Mouse (Mus musculus): ENCODE results near the gene Pramef20. TPM values are rescaled to one million over a fixed set of nuclear protein-coding genes. Genes with fewer than 3 reads are reported as not detected.
A peak's percentile ranks its signal among the peaks of the same experiment; 100 is the strongest.
"Not testable (repeated sequence)": the region's sequence is repeated elsewhere in the genome, so short reads cannot be mapped to it uniquely, and the experiment has no call there.

Gene Pramef20
- polyA plus RNA-seq (2015; fragmentation: Nextera tagmentation; extraction: Ambion mirVana): not detected in 2 replicates

DNA sequence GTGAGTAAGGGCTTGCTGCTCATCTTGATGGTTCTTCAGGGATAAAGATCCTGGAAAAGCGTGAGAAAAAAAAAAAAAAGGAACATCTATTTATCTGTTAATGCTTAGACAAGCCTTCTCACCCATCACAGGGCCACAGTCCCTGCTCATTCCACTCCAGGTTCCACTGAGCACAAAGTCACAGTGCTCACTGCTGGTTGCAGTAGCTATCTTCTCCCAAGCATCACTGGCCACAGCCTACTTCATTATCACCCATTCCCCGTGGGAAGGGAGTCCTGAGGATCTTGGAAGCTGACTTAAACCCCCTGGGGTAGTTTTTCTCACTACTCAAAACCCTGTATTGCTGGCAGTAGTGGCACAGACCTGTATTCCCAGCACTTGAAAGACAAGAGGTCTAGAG, at the start of gene Pramef20:
Gene Pramef20, minus strand, starts transcription at position 23 of the 400 bp plus-strand sequence.
- Histone ChIP-seq H3K4me2 (no peak within 1 kb of the TSS), H3K9ac (no peak within 1 kb of the TSS), H3K9me3 (replicated peaks) (no peaks in the 10 kb centered on the region), H3K4me1 (replicated peaks) (no peaks in the 10 kb centered on the region), H3K27me3 (no peaks in the 10 kb centered on the region), H3K4me3 (replicated peaks) (no peak within 1 kb of the TSS), H3K36me3 (replicated peaks) (no peaks in the 10 kb centered on the region), H3K27ac (replicated peaks) (no peak within 1 kb of the TSS)
- ATAC-seq (ENCODE audit: insufficient read depth): no peak
- WGBS (ENCODE audit: insufficient replicate concordance): 30% methylated on average over 2 of the region's 2 CpGs

DNA sequence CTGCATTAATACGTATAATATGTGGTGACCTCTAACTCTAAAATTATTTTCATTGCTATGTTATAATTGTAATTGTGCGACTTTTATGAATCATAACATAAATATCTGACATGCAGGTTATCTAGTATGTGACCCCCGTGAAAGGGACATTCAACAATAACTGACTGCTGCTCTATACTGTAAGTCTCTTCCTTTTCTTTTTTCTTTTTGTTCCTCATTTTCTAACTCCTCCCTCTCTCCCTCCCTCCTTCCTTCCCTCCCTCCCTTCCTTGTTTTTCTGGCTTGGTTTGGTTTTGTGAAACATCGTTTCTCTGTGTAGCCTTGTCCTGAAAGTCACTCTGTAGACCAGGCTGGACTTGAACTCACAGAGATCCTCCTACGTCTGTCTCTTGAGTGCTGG, 46.9 kb upstream of the Pramef20 start:
- no peaks in the 10 kb centered on the region for H3K36me3 ChIP-seq (replicated peaks)

DNA sequence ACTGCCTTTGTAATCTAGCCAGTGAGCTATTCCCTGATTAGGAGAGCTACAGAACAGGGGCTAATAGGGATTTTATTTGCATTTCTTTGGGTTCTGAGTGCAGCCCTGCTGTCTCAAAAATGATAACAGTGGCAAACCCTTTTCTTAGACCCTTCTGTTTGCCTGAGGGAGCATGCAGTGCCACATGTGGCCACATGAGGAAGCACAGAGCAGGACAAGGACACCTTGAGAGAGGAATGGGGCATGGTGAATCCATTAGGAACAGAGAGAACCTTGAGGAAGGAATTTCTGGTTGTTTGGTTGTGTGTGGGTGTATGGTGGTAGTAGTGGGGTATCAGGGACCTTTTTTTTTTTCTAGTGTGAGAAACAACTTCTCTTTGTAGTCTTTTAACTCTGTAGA, 42.9 kb upstream of the Pramef20 start:
- Histone ChIP-seq H3K27me3 (no peaks in the 10 kb centered on the region), H3K4me3 (replicated peaks) (no peak overlapping the region), H3K27ac (replicated peaks) (no peak overlapping the region), H3K9me3 (replicated peaks) (no peaks in the 10 kb centered on the region), H3K9ac (no peak overlapping the region), H3K4me1 (replicated peaks) (no peaks in the 10 kb centered on the region), H3K36me3 (replicated peaks) (no peaks in the 10 kb centered on the region), H3K4me2 (no peak overlapping the region)
- no peak for ATAC-seq (ENCODE audit: insufficient read depth)

More for the DNA sequence above, 46.9 kb upstream of the Pramef20 start:
- Histone ChIP-seq H3K4me3 (replicated peaks) (no peak overlapping the region), H3K9ac (no peak overlapping the region), H3K27ac (replicated peaks) (no peak overlapping the region), H3K4me2 (no peak overlapping the region), H3K4me1 (replicated peaks) (no peaks in the 10 kb centered on the region), H3K9me3 (replicated peaks) (no peaks in the 10 kb centered on the region; the same call in 1 of the 2 replicates), H3K27me3 (no peaks in the 10 kb centered on the region)
- ATAC-seq (ENCODE audit: insufficient read depth): no peak
- WGBS (ENCODE audit: insufficient replicate concordance): 42% methylated on average over 5 of the region's 5 CpGs

GRCm38 (mm10) chr4:144408290-144408689, 30.6 kb upstream of the Pramef20 start, which contains the start of gene Pramef12:
Gene Pramef12, minus strand, starts transcription at chr4:144408464.
- H3K4me2 ChIP-seq: no peak within 1 kb of the TSS
- no peak within 1 kb of the TSS for H3K4me3 ChIP-seq (replicated peaks)
- ATAC-seq (ENCODE audit: insufficient read depth): no peak
- 60% methylated on average over 9 of the region's 9 CpGs for WGBS (ENCODE audit: insufficient replicate concordance)
- H3K4me1 ChIP-seq (replicated peaks): no peaks in the 10 kb centered on the region
- no peaks in the 10 kb centered on the region for H3K9me3 ChIP-seq (replicated peaks)
- H3K27ac ChIP-seq (replicated peaks): no peak within 1 kb of the TSS
- no peak within 1 kb of the TSS for H3K9ac ChIP-seq
- H3K36me3 ChIP-seq (replicated peaks): no peaks in the 10 kb centered on the region
- no peaks in the 10 kb centered on the region for H3K27me3 ChIP-seq

- H3K4me2 ChIP-seq: no peak overlapping the region
- 43% methylated on average over 3 of the region's 3 CpGs for WGBS (ENCODE audit: insufficient replicate concordance)
- H3K4me3 ChIP-seq (replicated peaks): no peak overlapping the region
- ATAC-seq (ENCODE audit: insufficient read depth): no peak
- H3K9ac ChIP-seq: no peak overlapping the region
- H3K9me3 ChIP-seq (replicated peaks): no peaks in the 10 kb centered on the region
- no peaks in the 10 kb centered on the region for H3K27me3 ChIP-seq
- no peaks in the 10 kb centered on the region for H3K4me1 ChIP-seq (replicated peaks)
- no peaks in the 10 kb centered on the region for H3K36me3 ChIP-seq (replicated peaks)
- H3K27ac ChIP-seq (replicated peaks): no peak overlapping the region
These were observed 28.5 kb upstream of the Pramef20 start for GRCm38 (mm10) chr4:144406261-144406660.

DNA sequence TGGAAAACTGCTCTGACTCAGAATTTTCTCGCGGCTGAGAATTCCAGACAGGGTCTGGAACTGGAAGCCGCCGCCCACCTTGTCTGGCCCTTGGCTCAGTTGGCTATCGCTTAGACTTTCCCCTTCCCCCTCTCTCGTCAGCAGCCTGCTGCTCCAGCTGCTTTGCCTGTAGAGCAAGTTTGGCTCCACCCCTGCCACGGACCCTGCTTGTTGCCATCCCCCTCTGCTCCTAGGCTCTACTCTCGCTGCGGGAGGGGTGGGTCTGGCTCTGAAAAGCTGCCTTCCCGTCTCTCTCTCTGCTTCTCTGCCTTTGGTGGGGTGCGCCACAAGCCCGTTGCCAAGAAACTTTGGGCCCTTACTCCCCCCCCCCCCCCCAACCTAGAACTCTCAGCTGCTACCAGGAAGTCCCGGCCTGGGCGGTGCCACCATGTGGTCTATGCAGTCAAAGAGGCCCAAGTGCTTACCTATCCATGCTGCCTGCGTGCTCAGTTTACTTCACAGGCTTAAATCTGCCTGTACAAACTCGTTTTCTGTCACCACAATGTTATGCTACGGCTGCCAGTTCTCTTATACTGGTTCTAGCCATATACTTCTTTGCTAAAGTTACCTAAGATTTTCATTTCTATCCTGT, 26.8 kb upstream of the Pramef20 start:
- no peaks in the 10 kb centered on the region for H3K27me3 ChIP-seq
- H3K4me3 ChIP-seq (replicated peaks): 0 out of 2 replicates have a peak overlapping the region, but pooled peaks have one; percentile 12
- no peak overlapping the region for H3K27ac ChIP-seq (replicated peaks)
- H3K9me3 ChIP-seq (replicated peaks): no peaks in the 10 kb centered on the region
- H3K9ac ChIP-seq: no peak overlapping the region
- no peaks in the 10 kb centered on the region for H3K36me3 ChIP-seq (replicated peaks)
- 4% methylated on average over 16 of the region's 17 CpGs for WGBS (ENCODE audit: insufficient replicate concordance)
- H3K4me2 ChIP-seq: peak overlapping the region; percentile 45
- no peaks in the 10 kb centered on the region for H3K4me1 ChIP-seq (replicated peaks)
- ATAC-seq (ENCODE audit: insufficient read depth): no peak

DNA sequence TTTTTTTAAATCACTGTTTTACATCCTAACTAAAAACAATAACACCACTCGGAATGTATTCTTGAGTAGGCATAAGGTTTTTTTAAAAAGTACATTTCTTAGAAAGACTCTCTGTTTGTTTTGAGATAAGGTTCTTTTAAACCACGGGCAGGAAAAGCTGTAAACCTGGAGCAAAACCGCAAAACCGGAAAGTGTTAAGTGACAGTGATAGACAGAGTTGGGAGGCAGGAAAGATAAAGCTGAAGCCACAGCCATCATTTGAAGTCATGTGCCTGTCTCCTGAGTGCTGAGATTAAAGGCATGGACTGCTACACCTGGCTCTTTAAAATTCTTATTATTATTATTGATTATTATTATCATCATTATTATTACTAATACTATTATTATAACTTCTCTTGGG, 25.0 kb upstream of the Pramef20 start:
- no peaks in the 10 kb centered on the region for H3K27me3 ChIP-seq
- no peak overlapping the region for H3K4me2 ChIP-seq
- no peak for ATAC-seq (ENCODE audit: insufficient read depth)
- no peak overlapping the region for H3K4me3 ChIP-seq (replicated peaks)
- no peak overlapping the region for H3K27ac ChIP-seq (replicated peaks)
- no peak overlapping the region for H3K9ac ChIP-seq
- H3K9me3 ChIP-seq (replicated peaks): no peaks in the 10 kb centered on the region
- no peaks in the 10 kb centered on the region for H3K4me1 ChIP-seq (replicated peaks)
- no peaks in the 10 kb centered on the region for H3K36me3 ChIP-seq (replicated peaks)
- 4% methylated on average over 4 of the region's 4 CpGs for WGBS (ENCODE audit: insufficient replicate concordance)

- WGBS (ENCODE audit: insufficient replicate concordance): 30% methylated on average over 3 of the region's 3 CpGs
- H3K9me3 ChIP-seq (replicated peaks): no peaks in the 10 kb centered on the region
- no peak for ATAC-seq (ENCODE audit: insufficient read depth)
These were observed 18.6 kb upstream of the Pramef20 start for GRCm38 (mm10) chr4:144396316-144396715.

DNA sequence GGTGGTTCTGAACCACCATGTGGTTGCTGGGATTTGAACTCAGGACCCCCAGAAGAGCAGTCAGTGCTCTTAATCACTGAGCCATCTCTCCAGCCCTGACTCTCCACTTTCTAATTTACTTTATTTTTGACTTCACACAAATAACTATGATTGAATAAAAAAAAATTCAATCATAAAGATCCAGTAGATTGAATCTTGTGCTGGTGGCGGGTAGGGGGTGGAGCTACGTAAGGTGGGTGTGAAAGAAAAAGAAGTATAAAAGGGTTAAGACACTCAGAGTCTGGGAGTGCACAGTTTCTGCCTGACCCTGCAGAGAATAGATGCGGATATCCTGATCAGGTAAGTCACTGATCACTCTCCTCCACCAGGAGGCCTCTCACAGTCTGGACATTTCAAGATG, 20.1 kb downstream of the Pramef20 start, which contains the start of gene Gm13119:
Gene Gm13119, plus strand, starts transcription at position 301 of the 400 bp plus-strand sequence.
- 62% methylated on average over 3 of the region's 3 CpGs for WGBS (ENCODE audit: insufficient replicate concordance)
- not testable (repeated sequence) for H3K4me2 ChIP-seq; H3K36me3 ChIP-seq (replicated peaks); H3K4me1 ChIP-seq (replicated peaks); H3K27me3 ChIP-seq; H3K4me3 ChIP-seq (replicated peaks); H3K9me3 ChIP-seq (replicated peaks); ATAC-seq (ENCODE audit: insufficient read depth); H3K27ac ChIP-seq (replicated peaks); H3K9ac ChIP-seq

More at GRCm38 (mm10) chr4:144396316-144396715, 18.6 kb upstream of the Pramef20 start:
- Histone ChIP-seq H3K9ac (no peak overlapping the region), H3K4me2 (no peak overlapping the region), H3K27ac (replicated peaks) (no peak overlapping the region), H3K4me1 (replicated peaks) (no peaks in the 10 kb centered on the region), H3K27me3 (no peaks in the 10 kb centered on the region), H3K36me3 (replicated peaks) (no peaks in the 10 kb centered on the region), H3K4me3 (replicated peaks) (no peak overlapping the region)

- H3K36me3 ChIP-seq (replicated peaks); ATAC-seq (ENCODE audit: insufficient read depth); H3K4me2 ChIP-seq; H3K9me3 ChIP-seq (replicated peaks); H3K4me3 ChIP-seq (replicated peaks); H3K27me3 ChIP-seq; H3K27ac ChIP-seq (replicated peaks); H3K9ac ChIP-seq; H3K4me1 ChIP-seq (replicated peaks): not testable (repeated sequence)
- whole genome bisulfite sequencing (ENCODE audit: insufficient replicate concordance): 39% methylated on average over 3 of the region's 3 CpGs
These were observed 41.9 kb downstream of the Pramef20 start for GRCm38 (mm10) chr4:144335856-144336255.

DNA sequence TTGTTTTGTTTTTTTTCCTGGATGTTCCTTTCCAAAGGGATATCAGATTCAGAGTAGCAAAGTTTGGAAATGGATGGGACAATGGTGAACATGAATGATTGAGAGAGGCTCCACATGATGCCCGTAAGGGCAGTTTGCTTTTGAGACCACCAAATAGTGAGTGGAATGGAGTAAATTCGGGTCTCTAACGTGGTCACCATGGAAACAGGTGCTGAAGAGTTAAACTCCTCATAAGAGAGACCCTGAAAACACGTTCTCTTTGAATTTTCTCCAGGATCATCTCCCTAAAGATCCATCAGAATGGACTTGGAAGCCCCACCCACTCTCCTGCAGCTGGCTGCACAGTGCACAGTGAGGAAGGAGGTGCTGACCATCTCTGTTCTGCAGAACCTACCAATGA, 47.8 kb downstream of the Pramef20 start, which contains the start of gene Gm13128:
Gene Gm13128, plus strand, starts transcription at position 301 of the 400 bp plus-strand sequence.
- not testable (repeated sequence) for H3K36me3 ChIP-seq (replicated peaks); H3K4me2 ChIP-seq; H3K9me3 ChIP-seq (replicated peaks); H3K9ac ChIP-seq; H3K27ac ChIP-seq (replicated peaks); ATAC-seq (ENCODE audit: insufficient read depth); H3K27me3 ChIP-seq; H3K4me3 ChIP-seq (replicated peaks); H3K4me1 ChIP-seq (replicated peaks)
- WGBS (ENCODE audit: insufficient replicate concordance): 51% methylated on average over 4 of the region's 4 CpGs
